Mouse (Mus musculus) stomach, postnatal 0 days (tissue): ENCODE data around the gene Apol9a. TPM values are rescaled to one million over a fixed set of nuclear protein-coding genes. Genes with fewer than 3 reads are reported as not detected.

ENCODE experiments used
- ATAC-seq: fragments of 200-750 bp; cut with Nextera tagmentation; 2 replicates; pipeline ENCODE4 v1.8.0; 2017; ENCODE audit not compliant: low FRiP score, low TSS enrichment
- DNase-seq: peaks from one replicate; pipeline ENCODE4 v3.0.0-alpha.2; 2016; ENCODE audit warnings: low spot score
- H3K27ac ChIP-seq: fragments of 300-500 bp; sonication (generic); replicated peaks from 2 replicates; pipeline ENCODE4 v1.5.1; 2014; ENCODE audit warnings: mild to moderate bottlenecking, control low read depth
- H3K27me3 ChIP-seq: fragments of 300-500 bp; sonication (generic); 2 replicates; pipeline ENCODE4 v1.6.1; 2014; ENCODE audit warnings: low read length; ENCODE audit not compliant: control insufficient read depth, insufficient read depth
- H3K36me3 ChIP-seq: fragments of 300-500 bp; sonication (generic); 2 replicates; pipeline ENCODE4 v1.6.1; 2014; ENCODE audit warnings: low read length, mixed read lengths; ENCODE audit not compliant: control insufficient read depth, insufficient read depth
- H3K4me1 ChIP-seq: fragments of 300-500 bp; sonication (generic); replicated peaks from 2 replicates; pipeline ENCODE4 v1.6.1; 2014; ENCODE audit warnings: antibody characterized with exemption; ENCODE audit not compliant: control insufficient read depth, insufficient read depth
- H3K4me2 ChIP-seq: fragments of 300-500 bp; sonication (generic); replicated peaks from 2 replicates; pipeline ENCODE4 v1.6.1; 2014; ENCODE audit warnings: low read depth, mild to moderate bottlenecking, control low read depth, moderate library complexity
- H3K4me3 ChIP-seq: fragments of 300-500 bp; sonication (generic); 2 replicates; pipeline ENCODE4 v1.5.1; 2014; ENCODE audit warnings: low read depth, low read length, control low read depth
- H3K9ac ChIP-seq: fragments of 300-500 bp; sonication (generic); 2 replicates; pipeline ENCODE4 v1.6.1; 2014; ENCODE audit warnings: mild to moderate bottlenecking, low read length, control low read depth, mixed read lengths
- H3K9me3 ChIP-seq: fragments of 300-500 bp; sonication (generic); 2 replicates; pipeline ENCODE4 v1.6.1; 2016; ENCODE audit warnings: low read length; ENCODE audit not compliant: control insufficient read depth
- CTCF ChIP-seq: IDR thresholded peaks from 2 replicates; pipeline ENCODE4 v1.5.1; 2016; ENCODE audit warnings: antibody characterized with exemption, low read depth, mild to moderate bottlenecking, moderate library complexity
- EP300 ChIP-seq: optimal IDR thresholded peaks from 2 replicates; pipeline ENCODE3; 2016; ENCODE audit warnings: antibody characterized with exemption
- WGBS: fragments of 180-500 bp; shearing (Covaris S2); extraction: QIAGEN DNeasy Blood & Tissue Kit; methylation state at CpG from one replicate; pipeline ENCODE4 v1.1.7; 2014; 5-methylcytosine and 5-hydroxymethylcytosine counted together
- polyA plus RNA-seq: library from polyadenylated mRNA; unstranded; fragments of >200 nt; fragmentation: Nextera tagmentation; extraction: Ambion mirVana; gene quantifications from 2 replicates; pipeline ENCODE4 v1.2.1, GENCODE M21; 2015

Gene Apol9a
- polyA plus RNA-seq, 1 experiment from 2014 or later, result 3.1 TPM

GRCm38 (mm10) chr15:77362952-77363351 lies 48.0 kb downstream of the Apol9a start:
- DNase-seq, result no peak
- WGBS, result 27% methylated on average over 5 of the region's 5 CpGs
- no peak for ATAC-seq
- no peak overlapping the region for H3K4me2 ChIP-seq
- H3K9ac ChIP-seq, result no peak overlapping the region
- no peak overlapping the region for H3K4me3 ChIP-seq
- TF ChIP-seq CTCF, result no peak
- TF ChIP-seq EP300, result no peak
- H3K4me1 ChIP-seq, result no peaks in the 10 kb centered on the region; the same call in 1 of the 2 replicates
- no peaks in the 10 kb centered on the region for H3K27me3 ChIP-seq
- no peaks in the 10 kb centered on the region for H3K36me3 ChIP-seq
- H3K27ac ChIP-seq, result no peak overlapping the region
- no peaks in the 10 kb centered on the region for H3K9me3 ChIP-seq

- TF ChIP-seq EP300 (no peak), CTCF (no peak)
- H3K36me3 ChIP-seq, result no peaks in the 10 kb centered on the region
- H3K4me2 ChIP-seq, result no peak overlapping the region
- no peaks in the 10 kb centered on the region for H3K4me1 ChIP-seq
- H3K4me3 ChIP-seq, result no peak overlapping the region
- no peak for ATAC-seq
- no peaks in the 10 kb centered on the region for H3K9me3 ChIP-seq
- H3K27ac ChIP-seq, result peak overlapping the region; percentile 70; the same call in 1 of the 2 replicates
- H3K9ac ChIP-seq, result no peak overlapping the region
- DNase-seq, result no peak
- no peaks in the 10 kb centered on the region for H3K27me3 ChIP-seq
- 89% methylated on average over 8 of the region's 8 CpGs for WGBS
These were observed 51.0 kb downstream of the Apol9a start for GRCm38 (mm10) chr15:77359905-77360304.

- no peak for ATAC-seq
- no peaks in the 10 kb centered on the region for H3K36me3 ChIP-seq
- no peak overlapping the region for H3K9ac ChIP-seq
- no peak overlapping the region for H3K4me3 ChIP-seq
- no peaks in the 10 kb centered on the region for H3K27me3 ChIP-seq
- no peak for DNase-seq
- no peak for TF ChIP-seq CTCF
- TF ChIP-seq EP300, result no peak
- H3K4me1 ChIP-seq, result no peaks in the 10 kb centered on the region
- 39% methylated on average over 9 of the region's 9 CpGs for WGBS
- no peaks in the 10 kb centered on the region for H3K9me3 ChIP-seq
- peak overlapping the region; percentile 70 for H3K27ac ChIP-seq
- no peak overlapping the region for H3K4me2 ChIP-seq
These were observed 51.4 kb downstream of the Apol9a start for GRCm38 (mm10) chr15:77359486-77359885.

GRCm38 (mm10) chr15:77359084-77359483 lies 51.9 kb downstream of the Apol9a start:
- ATAC-seq, result no peak
- H3K27ac ChIP-seq, result peak overlapping the region; percentile 70
- 40% methylated on average over 6 of the region's 6 CpGs for WGBS

DNA sequence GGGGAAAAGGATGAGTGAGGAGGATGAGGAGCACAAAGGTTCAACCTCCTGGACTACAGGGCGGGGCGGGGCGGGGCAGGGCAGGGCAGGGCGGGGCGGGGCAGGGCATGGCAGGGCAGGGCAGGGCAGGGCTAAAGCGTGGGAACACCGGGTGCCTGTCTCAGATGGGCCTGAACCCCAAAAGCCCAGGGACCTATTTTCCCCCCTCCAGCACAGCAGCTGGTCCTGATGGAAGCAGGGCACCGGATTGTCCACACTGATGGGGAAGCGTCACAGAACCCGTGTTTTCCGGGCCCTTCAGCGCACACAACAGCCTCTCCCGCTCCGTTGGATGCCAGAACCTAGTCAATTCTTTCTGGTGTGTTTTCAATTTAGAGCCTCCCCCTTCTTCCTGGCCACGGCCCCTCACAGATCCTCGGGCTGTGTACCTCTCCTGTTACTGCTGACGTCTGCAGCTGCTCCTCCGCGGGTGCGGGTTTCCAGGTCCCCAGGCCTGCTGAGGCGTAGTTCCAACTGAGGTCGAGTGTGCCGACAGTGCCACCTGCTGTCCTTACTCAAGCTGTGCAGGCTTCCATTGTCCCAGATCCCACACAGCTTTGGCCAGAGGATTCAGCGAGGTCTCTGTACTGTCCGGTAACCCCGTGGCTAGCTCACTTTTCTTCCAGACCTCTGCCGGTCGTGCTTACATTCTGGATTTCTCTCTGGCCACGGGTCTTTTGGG lies 52.5 kb downstream of the Apol9a start:
- peak overlapping the region; percentile 47; the same call in 1 of the 2 replicates for H3K9ac ChIP-seq
- ATAC-seq, result peak; percentile 88

More at GRCm38 (mm10) chr15:77359084-77359483, 51.9 kb downstream of the Apol9a start:
- Histone ChIP-seq H3K9me3 (no peaks in the 10 kb centered on the region), H3K4me3 (0 out of 2 replicates have a peak overlapping the region, but pooled peaks have one; percentile 17), H3K4me1 (no peaks in the 10 kb centered on the region), H3K36me3 (no peaks in the 10 kb centered on the region), H3K27me3 (no peaks in the 10 kb centered on the region), H3K9ac (peak overlapping the region; percentile 47; the same call in 1 of the 2 replicates), H3K4me2 (peak overlapping the region; percentile 51)
- TF ChIP-seq CTCF, result no peak
- no peak for TF ChIP-seq EP300
- no peak for DNase-seq

DNA sequence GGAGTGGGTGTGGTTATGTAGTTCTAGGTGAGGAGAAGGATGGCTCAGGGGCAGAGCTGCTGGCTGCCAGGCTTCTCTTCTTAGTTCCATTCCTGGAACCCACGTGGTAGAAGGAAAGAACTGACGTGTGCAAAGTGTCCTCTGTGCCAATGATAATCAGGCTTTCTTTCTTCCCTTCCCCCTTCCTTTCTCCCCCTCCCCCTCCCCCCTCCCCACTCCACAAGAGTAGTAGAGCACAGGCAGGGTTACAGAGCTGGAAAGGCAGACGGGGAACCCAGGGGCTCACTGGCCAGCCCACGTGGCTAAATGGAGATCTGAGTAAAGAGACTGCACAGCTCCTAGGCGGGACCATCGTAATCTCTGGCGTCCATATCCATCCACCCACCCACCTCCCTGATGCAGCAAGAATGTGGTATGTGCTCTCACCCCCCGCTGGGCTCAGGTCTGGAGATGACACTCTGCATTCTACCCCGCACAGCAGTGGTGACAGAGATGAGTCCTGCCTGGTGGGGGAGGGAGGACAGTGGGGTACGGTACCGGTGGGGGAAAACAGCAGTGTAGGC lies 54.6 kb downstream of the Apol9a start:
- DNase-seq, result no peak
- no peaks in the 10 kb centered on the region for H3K27me3 ChIP-seq
- no peak overlapping the region for H3K4me2 ChIP-seq
- no peak for ATAC-seq
- H3K9ac ChIP-seq, result no peak overlapping the region
- H3K4me3 ChIP-seq, result no peak overlapping the region
- no peak overlapping the region for H3K27ac ChIP-seq
- H3K9me3 ChIP-seq, result no peaks in the 10 kb centered on the region
- TF ChIP-seq EP300 (no peak), CTCF (no peak)
- WGBS, result 18% methylated on average over 11 of the region's 11 CpGs
- H3K4me1 ChIP-seq, result no peaks in the 10 kb centered on the region
- no peaks in the 10 kb centered on the region for H3K36me3 ChIP-seq

More for the DNA sequence above, 52.5 kb downstream of the Apol9a start:
- 8% methylated on average over 29 of the region's 29 CpGs for WGBS
- Histone ChIP-seq H3K9me3 (no peaks in the 10 kb centered on the region), H3K36me3 (no peaks in the 10 kb centered on the region), H3K4me2 (peak overlapping the region; percentile 51), H3K27ac (peak overlapping the region; percentile 70), H3K27me3 (no peaks in the 10 kb centered on the region), H3K4me1 (no peaks in the 10 kb centered on the region), H3K4me3 (peak overlapping the region; percentile 17; the same call in 1 of the 2 replicates)
- peak; percentile 87 for DNase-seq
- TF ChIP-seq CTCF, result peak; percentile 99
- no peak for TF ChIP-seq EP300
